In the genomic region with DNA sequence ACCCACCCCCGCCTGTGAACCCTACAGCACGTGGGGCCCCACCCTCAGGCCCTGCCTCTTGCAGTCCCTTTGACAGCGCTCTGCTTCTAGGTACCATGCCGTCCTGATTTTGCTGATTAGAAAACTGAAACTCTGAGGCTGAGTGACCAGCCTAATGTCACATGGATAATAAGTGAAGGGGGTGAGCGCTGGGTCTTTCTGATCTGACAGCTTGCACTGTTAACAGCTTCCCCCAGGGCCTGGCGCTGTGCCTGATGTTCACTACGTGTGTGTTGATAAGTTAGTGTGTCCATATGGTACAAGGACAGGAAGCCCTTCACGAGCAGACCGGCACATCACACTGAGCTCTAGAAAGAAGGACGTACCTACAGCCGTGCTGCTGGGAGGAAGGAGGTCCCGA, we compare ENCODE assay signal across 8 mouse cellular contexts.
DNase-seq lines count a peak whose midpoint lies in the region; ATAC-seq lines count a peak whose summit lies in the region.

No protein-coding gene starts in this region.

- no peak for ATAC-seq in megakaryocyte-erythroid progenitor cell, adult 5-6 weeks (replicated peaks; ENCODE audit: low FRiP score, low TSS enrichment, poor library complexity, severe bottlenecking)

- intact Hi-C loops in heart, postnatal 10 days (cut with DNase I): no loop called here

- peak; percentile 29 for DNase-seq in embryo, embryonic 11 days
- DNase-seq in embryo, embryonic 10.5 days (ENCODE audit: low spot score): no peak
- DNase-seq in layer of hippocampus, adult 9-11 months: peak; percentile 21
- DNase-seq in layer of hippocampus, adult 18-20 months (ENCODE audit: low spot score in 2 of 2): no peak
- DNase-seq in T-cell, adult 2 months (ENCODE audit: low spot score): peak; percentile 16
- DNase-seq in heart, postnatal 10 days: peak; percentile 25 to 30
- DNase-seq in left cerebral cortex, adult 11 months (ENCODE audit: low spot score): no peak

Comparison
In these comparisons a context has a peak if more than half of its experiments do, and no peak if none do; other contexts are left out.
1. DNase-seq: peak in embryo, embryonic 11 days (single experiment), layer of hippocampus, adult 9-11 months (single experiment), T-cell, adult 2 months (single experiment) and heart, postnatal 10 days (2 of 2); none in embryo, embryonic 10.5 days (single experiment), layer of hippocampus, adult 18-20 months (0 of 2) and left cerebral cortex, adult 11 months (single experiment).